Mouse (Mus musculus) hindbrain, embryonic 16.5 days (tissue): ENCODE measurements at regions not wholly inside any gene's neighbourhood (a gene's known extent, or its start where the extent isn't known, plus 50 kb on each side); places are given as distances from the start of the nearest gene placed in this dataset.
"Not testable (repeated sequence)": the region's sequence is repeated elsewhere in the genome, so short reads cannot be mapped to it uniquely, and the experiment has no call there.

ENCODE experiments used
- ATAC-seq: fragments of 200-750 bp; cut with Nextera tagmentation; 2 replicates; pipeline ENCODE4 v1.8.0; 2017; ENCODE audit warnings: moderate TSS enrichment, moderate library complexity
- H3K27ac ChIP-seq: fragments of 300-500 bp; sonication (generic); 2 replicates; pipeline ENCODE4 v1.5.1; 2014; ENCODE audit warnings: low read depth, mild to moderate bottlenecking, control low read depth, low read length, moderate library complexity
- H3K27me3 ChIP-seq: fragments of 300-500 bp; sonication (generic); replicated peaks from 2 replicates; pipeline ENCODE4 v1.6.1; 2014; ENCODE audit warnings: low read length; ENCODE audit not compliant: control insufficient read depth, insufficient read depth
- H3K36me3 ChIP-seq: fragments of 300-500 bp; sonication (generic); 2 replicates; pipeline ENCODE4 v1.6.1; 2014; ENCODE audit warnings: mild to moderate bottlenecking, low read length, moderate library complexity, mixed read lengths; ENCODE audit not compliant: control insufficient read depth, insufficient read depth
- H3K4me1 ChIP-seq: fragments of 300-500 bp; sonication (generic); 2 replicates; pipeline ENCODE4 v1.6.1; 2014; ENCODE audit warnings: low read depth, low read length; ENCODE audit not compliant: control insufficient read depth, insufficient read depth
- H3K4me2 ChIP-seq: fragments of 300-500 bp; sonication (generic); 2 replicates; pipeline ENCODE4 v1.6.1; 2014; ENCODE audit warnings: mild to moderate bottlenecking, low read length, control low read depth, moderate library complexity
- H3K4me3 ChIP-seq: fragments of 300-500 bp; sonication (generic); 2 replicates; pipeline ENCODE4 v1.5.1; 2014; ENCODE audit warnings: mild to moderate bottlenecking, low read length, control low read depth, moderate library complexity
- H3K9ac ChIP-seq: fragments of 300-500 bp; sonication (generic); 2 replicates; pipeline ENCODE4 v1.6.1; 2014; ENCODE audit warnings: low read depth, mild to moderate bottlenecking, control low read depth, low read length, moderate library complexity
- H3K9me3 ChIP-seq: fragments of 300-500 bp; sonication (generic); 2 replicates; pipeline ENCODE4 v1.6.1; 2014; ENCODE audit warnings: mild to moderate bottlenecking, low read length, moderate library complexity; ENCODE audit not compliant: control insufficient read depth
- WGBS: fragments of 180-500 bp; shearing (Covaris S2); extraction: QIAGEN DNeasy Blood & Tissue Kit; methylation state at CpG from one replicate; pipeline ENCODE4 v1.1.7; 2014; 5-methylcytosine and 5-hydroxymethylcytosine counted together

DNA sequence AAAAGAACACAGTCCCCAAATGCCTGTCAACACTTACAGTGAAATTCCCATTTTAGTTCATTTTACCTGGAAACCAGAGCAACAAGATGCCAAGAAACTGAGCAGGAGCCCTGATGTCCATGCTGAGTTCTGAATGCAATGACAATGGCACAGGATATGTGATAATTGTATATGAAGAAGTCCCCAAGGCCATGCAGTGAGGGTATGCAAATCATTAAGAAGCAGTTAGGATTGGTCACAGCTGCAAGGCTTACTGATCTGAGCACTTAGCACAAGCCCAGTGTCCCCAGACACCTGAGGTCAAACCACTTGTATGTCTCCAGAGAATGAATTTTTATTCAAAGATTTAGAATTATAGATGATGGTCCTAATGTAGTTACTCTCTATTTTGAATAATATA, 419.0 kb upstream of the Tacstd2 start:
- H3K4me3 ChIP-seq, H3K4me2 ChIP-seq, H3K4me1 ChIP-seq, H3K36me3 ChIP-seq, H3K27me3 ChIP-seq, H3K9me3 ChIP-seq, H3K27ac ChIP-seq, H3K9ac ChIP-seq, ATAC-seq: not testable (repeated sequence)

- not testable (repeated sequence) for H3K4me2 ChIP-seq, H3K9ac ChIP-seq, H3K27ac ChIP-seq, H3K4me1 ChIP-seq, ATAC-seq, H3K36me3 ChIP-seq, H3K27me3 ChIP-seq, H3K4me3 ChIP-seq, H3K9me3 ChIP-seq
- WGBS = 49% methylated on average over 8 of the region's 8 CpGs
Observed at GRCm38 (mm10) chr6:67931499-67931898, 395.9 kb upstream of the Tacstd2 start.

GRCm38 (mm10) chr6:67922537-67922936, 386.9 kb upstream of the Tacstd2 start:
- H3K27ac ChIP-seq = no peak overlapping the region
- H3K27me3 ChIP-seq = no peaks in the 10 kb centered on the region
- no peaks in the 10 kb centered on the region for H3K36me3 ChIP-seq
- no peaks in the 10 kb centered on the region for H3K9me3 ChIP-seq
- no peak for ATAC-seq
- no peaks in the 10 kb centered on the region for H3K4me1 ChIP-seq
- no peak overlapping the region for H3K4me2 ChIP-seq
- H3K4me3 ChIP-seq = no peak overlapping the region
- H3K9ac ChIP-seq = no peak overlapping the region

DNA sequence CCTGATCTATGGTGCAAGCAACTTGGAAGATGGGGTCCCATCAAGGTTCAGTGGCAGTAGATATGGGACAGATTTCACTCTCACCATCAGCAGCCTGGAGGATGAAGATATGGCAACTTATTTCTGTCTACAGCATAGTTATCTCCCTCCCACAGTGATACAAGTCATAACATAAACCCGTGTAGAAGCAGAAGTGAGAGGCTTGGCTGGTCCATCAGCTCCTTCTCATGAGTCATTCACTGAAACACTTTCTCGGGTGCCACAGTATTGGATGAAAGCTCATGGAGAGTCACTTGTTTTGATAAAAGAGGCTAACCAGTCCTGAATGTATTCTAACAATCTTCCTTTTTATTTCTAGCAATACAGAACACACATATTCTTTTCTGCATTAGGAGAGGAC, 378.3 kb upstream of the Tacstd2 start:
- no peaks in the 10 kb centered on the region for H3K9me3 ChIP-seq
- no peak overlapping the region for H3K9ac ChIP-seq
- no peaks in the 10 kb centered on the region for H3K4me1 ChIP-seq
- H3K27me3 ChIP-seq = no peaks in the 10 kb centered on the region
- no peaks in the 10 kb centered on the region for H3K36me3 ChIP-seq
- H3K4me2 ChIP-seq = no peak overlapping the region
- no peak for ATAC-seq
- H3K4me3 ChIP-seq = no peak overlapping the region
- no peak overlapping the region for H3K27ac ChIP-seq
- 67% methylated on average over 2 of the region's 2 CpGs for WGBS

DNA sequence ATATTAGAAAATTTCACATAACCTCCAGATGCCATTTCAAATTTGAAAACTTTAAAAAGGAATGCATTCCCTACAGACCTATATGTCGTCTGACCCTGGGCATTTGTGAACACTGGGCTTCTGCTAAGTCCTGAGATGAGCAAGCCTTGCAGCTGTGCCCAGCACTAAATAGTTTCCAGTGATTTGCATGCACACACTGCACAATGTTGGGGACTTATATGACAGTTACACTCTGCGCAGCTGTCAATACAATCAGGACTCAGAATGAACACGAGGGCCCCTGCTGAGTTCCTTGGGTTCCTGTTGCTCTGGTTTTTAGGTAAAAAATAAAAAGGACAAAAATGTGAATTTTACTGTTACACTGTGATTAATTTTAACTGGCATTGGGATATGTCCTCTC, 377.7 kb upstream of the Tacstd2 start:
- no peaks in the 10 kb centered on the region for H3K36me3 ChIP-seq
- H3K4me3 ChIP-seq = no peak overlapping the region
- H3K27ac ChIP-seq = no peak overlapping the region
- no peaks in the 10 kb centered on the region for H3K9me3 ChIP-seq
- no peaks in the 10 kb centered on the region for H3K27me3 ChIP-seq
- no peaks in the 10 kb centered on the region for H3K4me1 ChIP-seq
- no peak overlapping the region for H3K4me2 ChIP-seq
- WGBS = 83% methylated on average over 3 of the region's 3 CpGs
- no peak for ATAC-seq
- no peak overlapping the region for H3K9ac ChIP-seq

DNA sequence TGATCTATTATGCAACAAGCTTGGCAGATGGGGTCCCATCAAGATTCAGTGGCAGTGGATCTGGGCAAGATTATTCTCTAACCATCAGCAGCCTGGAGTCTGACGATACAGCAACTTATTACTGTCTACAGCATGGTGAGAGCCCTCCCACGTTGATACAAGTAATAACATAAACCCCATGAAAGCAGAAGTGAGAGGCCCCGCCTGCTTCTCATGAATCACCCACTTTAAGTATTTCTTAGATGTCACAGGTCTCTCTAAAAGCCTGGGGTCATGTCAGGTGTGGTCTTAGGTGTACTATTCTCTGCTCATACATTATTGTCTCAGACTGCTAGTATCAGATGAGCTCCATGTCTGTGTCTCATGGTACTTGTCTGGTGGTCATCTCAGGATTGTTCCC, 360.9 kb upstream of the Tacstd2 start:
- ATAC-seq = no peak
- H3K27me3 ChIP-seq = no peaks in the 10 kb centered on the region
- H3K4me1 ChIP-seq = no peaks in the 10 kb centered on the region
- H3K27ac ChIP-seq = no peak overlapping the region
- H3K4me3 ChIP-seq = no peak overlapping the region
- WGBS = 79% methylated on average over 3 of the region's 3 CpGs
- no peak overlapping the region for H3K4me2 ChIP-seq
- H3K9me3 ChIP-seq = no peaks in the 10 kb centered on the region
- H3K36me3 ChIP-seq = no peaks in the 10 kb centered on the region
- no peak overlapping the region for H3K9ac ChIP-seq

DNA sequence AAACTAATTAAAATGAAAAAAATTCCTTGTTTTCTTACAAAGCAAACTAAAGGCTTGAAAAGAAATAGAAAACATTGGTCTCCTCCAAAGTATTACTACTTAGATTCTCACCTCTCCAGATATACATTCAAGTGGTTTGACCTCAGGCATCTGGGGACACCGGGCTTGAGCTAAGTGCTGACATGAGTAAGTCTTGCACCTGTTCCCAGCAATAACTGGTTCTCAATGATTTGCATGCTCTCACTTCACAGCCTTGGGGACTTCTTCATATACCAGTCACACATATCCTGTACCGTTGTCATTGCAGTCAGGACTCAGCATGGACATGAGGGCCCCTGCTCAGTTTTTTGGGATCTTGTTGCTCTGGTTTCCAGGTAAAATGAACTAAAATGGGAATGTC, 360.3 kb upstream of the Tacstd2 start:
- WGBS = 93% methylated on average over 2 of the region's 2 CpGs
- Histone ChIP-seq H3K4me1 (no peaks in the 10 kb centered on the region), H3K36me3 (no peaks in the 10 kb centered on the region), H3K9me3 (no peaks in the 10 kb centered on the region), H3K4me3 (no peak overlapping the region), H3K9ac (no peak overlapping the region), H3K27ac (no peak overlapping the region), H3K27me3 (no peaks in the 10 kb centered on the region), H3K4me2 (no peak overlapping the region)
- ATAC-seq = no peak

DNA sequence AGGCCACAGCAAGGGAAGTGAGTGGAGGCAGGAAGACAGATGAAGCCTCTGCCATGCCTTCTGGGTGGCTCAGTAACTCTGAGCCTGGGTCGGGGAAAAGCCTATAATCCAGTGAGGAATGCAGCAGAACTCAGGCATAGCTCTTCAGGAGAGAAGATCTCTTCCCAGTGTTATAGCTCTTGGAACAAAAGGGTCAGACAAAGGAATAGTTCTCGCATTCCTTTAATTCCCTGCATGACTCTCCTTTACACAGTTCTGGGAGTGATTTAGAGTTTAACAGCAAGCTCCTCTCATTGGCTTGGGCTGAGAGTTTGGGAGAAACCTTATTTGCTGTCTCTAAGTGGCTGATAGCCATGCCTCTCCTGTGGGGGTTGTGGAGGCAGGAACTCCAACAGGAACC, 352.0 kb upstream of the Tacstd2 start:
- Histone ChIP-seq H3K27ac (no peak overlapping the region), H3K36me3 (no peaks in the 10 kb centered on the region), H3K9ac (no peak overlapping the region), H3K9me3 (no peaks in the 10 kb centered on the region), H3K4me1 (no peaks in the 10 kb centered on the region), H3K4me2 (no peak overlapping the region), H3K4me3 (no peak overlapping the region), H3K27me3 (no peaks in the 10 kb centered on the region)
- no peak for ATAC-seq
- WGBS = 62% methylated on average over 2 of the region's 2 CpGs

GRCm38 (mm10) chr6:67884893-67885292, 349.3 kb upstream of the Tacstd2 start:
- no peak overlapping the region for H3K27ac ChIP-seq
- no peak for ATAC-seq
- 86% methylated on average over 5 of the region's 5 CpGs for WGBS
- H3K4me2 ChIP-seq = no peak overlapping the region
- H3K36me3 ChIP-seq = no peaks in the 10 kb centered on the region
- no peak overlapping the region for H3K9ac ChIP-seq
- no peaks in the 10 kb centered on the region for H3K27me3 ChIP-seq
- H3K4me3 ChIP-seq = no peak overlapping the region
- H3K4me1 ChIP-seq = no peaks in the 10 kb centered on the region
- no peaks in the 10 kb centered on the region for H3K9me3 ChIP-seq

GRCm38 (mm10) chr6:67881476-67881875, 345.9 kb upstream of the Tacstd2 start:
- H3K9me3 ChIP-seq, H3K27me3 ChIP-seq, H3K36me3 ChIP-seq, H3K4me3 ChIP-seq, H3K4me2 ChIP-seq, H3K27ac ChIP-seq, H3K9ac ChIP-seq, ATAC-seq, H3K4me1 ChIP-seq: not testable (repeated sequence)
- WGBS = 78% methylated on average over 4 of the region's 5 CpGs
